Mouse (Mus musculus) megakaryocyte, adult 5-6 weeks (primary cell): Measurements from ENCODE around the gene Rhoj. TPM values are rescaled to one million over a fixed set of nuclear protein-coding genes. Genes with fewer than 3 reads are reported as not detected.
"Not testable (repeated sequence)": the region's sequence is repeated elsewhere in the genome, so short reads cannot be mapped to it uniquely, and the experiment has no call there.

Experiments used
- ATAC-seq: 2 replicates; pipeline ENCODE4 v1.8.0; 2016; ENCODE audit warnings: mild to moderate bottlenecking, inconsistent platforms; ENCODE audit not compliant: poor library complexity, severe bottlenecking
- total RNA-seq, 2 experiments: library from RNA; stranded (forward) in 1 of 2; stranded (reverse) in 1 of 2; fragments of 153-499, 151-499 nt in 1 of 2; fragments of 221-1000, 200-1000 nt in 1 of 2; gene quantifications; 2 replicates each; pipeline versions ENCODE4 v1.2.3 to v1.2.4; 2015 to 2017

Gene Rhoj
- total RNA-seq, 2 experiments from 2014 or later, result 0.18 TPM; not detected in 1

- ATAC-seq, result not testable (repeated sequence)
These were observed 41.4 kb downstream of the Rhoj start for GRCm38 (mm10) chr12:75349537-75349936.

- no peak for ATAC-seq
These were observed 42.6 kb downstream of the Rhoj start for GRCm38 (mm10) chr12:75350750-75351149.

- no peak for ATAC-seq
These were observed 43.7 kb downstream of the Rhoj start for GRCm38 (mm10) chr12:75351846-75352245.

- ATAC-seq, result no peak
These were observed 44.3 kb downstream of the Rhoj start for GRCm38 (mm10) chr12:75352410-75352809.

- ATAC-seq, result no peak
These were observed 46.2 kb downstream of the Rhoj start for GRCm38 (mm10) chr12:75354354-75354753.

GRCm38 (mm10) chr12:75357781-75358180, 49.7 kb downstream of the Rhoj start:
- no peak for ATAC-seq

- no peak for ATAC-seq
These were observed 50.6 kb downstream of the Rhoj start for GRCm38 (mm10) chr12:75358714-75359113.

GRCm38 (mm10) chr12:75359500-75359899, 51.4 kb downstream of the Rhoj start:
- ATAC-seq, result no peak

- ATAC-seq, result no peak
These were observed 51.9 kb downstream of the Rhoj start for GRCm38 (mm10) chr12:75359921-75360482.

GRCm38 (mm10) chr12:75362456-75362855, 54.3 kb downstream of the Rhoj start:
- no peak for ATAC-seq

GRCm38 (mm10) chr12:75364416-75364815, 56.3 kb downstream of the Rhoj start:
- ATAC-seq, result no peak

- ATAC-seq, result no peak
These were observed 57.6 kb downstream of the Rhoj start for GRCm38 (mm10) chr12:75365621-75366124.

- ATAC-seq, result no peak
These were observed 59.2 kb downstream of the Rhoj start for GRCm38 (mm10) chr12:75367371-75367770.

GRCm38 (mm10) chr12:75368527-75368926, 60.4 kb downstream of the Rhoj start:
- ATAC-seq, result no peak

GRCm38 (mm10) chr12:75369418-75369851, 61.3 kb downstream of the Rhoj start:
- no peak for ATAC-seq

GRCm38 (mm10) chr12:75374437-75374836, 66.3 kb downstream of the Rhoj start:
- no peak for ATAC-seq

- ATAC-seq, result no peak
These were observed 66.9 kb downstream of the Rhoj start for GRCm38 (mm10) chr12:75375060-75375459.

- no peak for ATAC-seq
These were observed 68.0 kb downstream of the Rhoj start for GRCm38 (mm10) chr12:75376126-75376525.

- no peak for ATAC-seq
These were observed 78.6 kb downstream of the Rhoj start for GRCm38 (mm10) chr12:75386731-75387130.

GRCm38 (mm10) chr12:75387156-75387555, 79.0 kb downstream of the Rhoj start:
- ATAC-seq, result no peak

GRCm38 (mm10) chr12:75387846-75388245, 79.7 kb downstream of the Rhoj start:
- ATAC-seq, result no peak

GRCm38 (mm10) chr12:75388521-75388920, 80.4 kb downstream of the Rhoj start:
- ATAC-seq, result no peak
